Mouse (Mus musculus) limb, embryonic 10.5 days (tissue): ENCODE results near the gene Slc22a20. TPM values are rescaled to one million over a fixed set of nuclear protein-coding genes. Genes with fewer than 3 reads are reported as not detected.

Experiments used
- DNase-seq: peaks from one replicate; pipeline ENCODE4 v3.0.0-alpha.2; 2017; ENCODE audit warnings: low spot score
- H3K27ac ChIP-seq: fragments of 300-500 bp; sonication (generic); 2 replicates; pipeline ENCODE4 v1.5.1; 2016; ENCODE audit warnings: mild to moderate bottlenecking
- H3K27me3 ChIP-seq: fragments of 300-500 bp; sonication (generic); 2 replicates; pipeline ENCODE4 v1.6.1; 2016; ENCODE audit warnings: low read depth, mild to moderate bottlenecking; ENCODE audit not compliant: poor library complexity, severe bottlenecking
- H3K36me3 ChIP-seq: fragments of 300-500 bp; sonication (generic); 2 replicates; pipeline ENCODE4 v1.6.1; 2016; ENCODE audit warnings: mild to moderate bottlenecking, moderate library complexity
- H3K4me1 ChIP-seq: fragments of 300-500 bp; sonication (generic); 2 replicates; pipeline ENCODE4 v1.6.1; 2016
- H3K4me3 ChIP-seq: fragments of 300-500 bp; sonication (generic); 2 replicates; pipeline ENCODE4 v1.5.1; 2016; ENCODE audit warnings: mild to moderate bottlenecking, moderate library complexity
- H3K9me3 ChIP-seq: fragments of 300-500 bp; sonication (generic); replicated peaks from 2 replicates; pipeline ENCODE4 v1.6.1; 2016; ENCODE audit warnings: mild to moderate bottlenecking
- WGBS: fragments of 180-500 bp; shearing (Covaris S2); methylation state at CpG from one replicate; pipeline ENCODE4 v1.1.7; 2016; 5-methylcytosine and 5-hydroxymethylcytosine counted together
- polyA plus RNA-seq: library from polyadenylated mRNA; unstranded; fragments of >200 nt; fragmentation: Nextera tagmentation; extraction: Ambion mirVana; gene quantifications from 2 replicates; pipeline ENCODE4 v1.2.1, GENCODE M21; 2016

Slc22a20 gene
- polyA plus RNA-seq, 1 experiment from 2014 or later = not detected

DNA sequence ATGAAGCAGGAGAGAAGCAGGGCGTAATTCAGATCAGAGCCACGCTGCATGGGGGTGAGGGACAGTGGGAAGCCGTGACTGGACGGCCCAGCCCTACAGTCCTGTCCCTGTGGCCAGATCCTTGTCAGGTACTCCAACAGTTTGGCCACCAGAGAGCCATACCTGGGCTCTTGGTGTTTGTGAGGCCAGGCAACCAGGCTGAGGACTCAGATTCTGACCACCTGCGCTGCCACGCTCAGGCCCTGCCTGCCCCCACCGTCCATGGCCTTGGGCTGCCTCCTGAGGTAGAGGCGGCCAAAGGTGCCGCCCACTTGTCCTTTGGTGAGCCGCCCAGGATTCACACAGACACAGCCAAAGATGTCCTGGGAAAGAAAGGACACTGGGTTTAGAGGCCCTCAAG is 45.3 kb downstream of the Slc22a20 start:
- no peak for DNase-seq
- Histone ChIP-seq H3K27me3 (no peaks in the 10 kb centered on the region), H3K4me1 (peaks cover 23% of the 10 kb centered on the region), H3K9me3 (no peaks in the 10 kb centered on the region), H3K4me3 (no peak overlapping the region), H3K27ac (no peak overlapping the region), H3K36me3 (peaks cover 68% of the 10 kb centered on the region)
- WGBS = 94% methylated on average over 10 of the region's 10 CpGs

DNA sequence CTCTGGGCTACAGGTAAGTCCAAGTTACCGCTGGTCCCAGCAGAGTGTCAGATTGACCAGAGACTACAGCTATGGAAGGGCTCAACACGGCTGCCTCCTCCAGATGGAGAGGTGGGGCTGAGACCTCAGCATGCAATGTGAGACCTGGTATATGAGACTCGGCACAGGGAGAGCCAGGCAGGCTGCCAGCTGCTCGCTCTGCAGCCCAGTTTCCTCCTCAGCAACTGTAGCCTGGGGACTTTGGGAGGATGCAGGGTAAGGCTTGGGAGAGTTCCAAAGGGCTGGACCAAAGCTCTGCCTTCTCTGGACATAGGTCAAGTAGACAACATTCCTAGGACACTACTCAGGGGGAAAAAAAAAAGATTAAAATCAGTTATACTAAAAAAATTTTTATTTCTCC is 45.8 kb downstream of the Slc22a20 start:
- Histone ChIP-seq H3K27me3 (no peaks in the 10 kb centered on the region), H3K27ac (no peak overlapping the region), H3K9me3 (no peaks in the 10 kb centered on the region), H3K36me3 (peaks cover 63% of the 10 kb centered on the region), H3K4me3 (no peak overlapping the region), H3K4me1 (peaks cover 25% of the 10 kb centered on the region)
- 86% methylated on average over 4 of the region's 4 CpGs for WGBS
- no peak for DNase-seq

DNA sequence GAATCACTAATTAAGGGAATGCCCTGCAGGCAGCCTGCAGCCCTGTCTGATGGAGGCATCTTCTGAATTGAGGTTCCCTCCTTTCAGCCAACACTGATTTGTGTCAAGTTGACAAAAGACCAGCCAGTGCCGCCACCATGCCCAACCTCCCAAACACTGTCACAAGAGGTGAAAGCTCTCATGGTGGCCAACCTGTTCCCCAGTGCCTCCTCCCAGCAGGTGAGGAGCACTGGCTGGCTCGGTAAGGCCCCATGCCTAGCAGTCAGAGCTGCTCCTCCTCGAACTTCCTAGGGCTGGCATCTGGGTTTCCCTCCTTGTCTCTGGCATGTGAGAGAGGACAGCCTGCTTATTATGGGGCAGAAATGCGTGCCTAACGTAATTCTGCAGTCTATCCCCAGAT is 46.2 kb downstream of the Slc22a20 start:
- 88% methylated on average over 5 of the region's 5 CpGs for WGBS
- DNase-seq = no peak
- Histone ChIP-seq H3K36me3 (peaks cover 58% of the 10 kb centered on the region), H3K9me3 (no peaks in the 10 kb centered on the region), H3K27ac (no peak overlapping the region), H3K4me3 (no peak overlapping the region), H3K4me1 (peaks cover 25% of the 10 kb centered on the region), H3K27me3 (no peaks in the 10 kb centered on the region)

DNA sequence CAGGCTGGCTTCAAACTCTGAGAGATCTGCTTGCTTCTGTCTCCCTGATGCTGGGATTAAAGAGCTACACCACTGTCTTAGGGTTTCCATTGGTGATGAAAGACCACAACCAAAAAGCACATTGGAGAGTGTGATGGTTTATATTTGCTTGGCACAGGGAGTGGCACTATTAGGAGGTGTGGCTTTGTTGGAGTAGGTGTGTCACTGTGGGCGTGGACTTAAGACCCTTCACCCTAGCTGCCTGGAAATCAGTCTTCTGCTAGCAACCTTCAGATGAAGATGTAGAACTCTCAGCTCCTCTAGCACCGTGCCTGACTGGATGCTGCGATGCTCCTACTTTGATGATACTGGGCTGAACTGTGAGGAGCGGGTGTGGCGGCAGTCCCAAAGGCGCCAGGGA is 47.4 kb downstream of the Slc22a20 start:
- Histone ChIP-seq H3K36me3 (peaks cover 46% of the 10 kb centered on the region), H3K4me1 (peaks cover 22% of the 10 kb centered on the region), H3K27me3 (no peaks in the 10 kb centered on the region), H3K4me3 (no peak overlapping the region), H3K9me3 (no peaks in the 10 kb centered on the region), H3K27ac (no peak overlapping the region)
- WGBS = 88% methylated on average over 6 of the region's 6 CpGs
- no peak for DNase-seq

DNA sequence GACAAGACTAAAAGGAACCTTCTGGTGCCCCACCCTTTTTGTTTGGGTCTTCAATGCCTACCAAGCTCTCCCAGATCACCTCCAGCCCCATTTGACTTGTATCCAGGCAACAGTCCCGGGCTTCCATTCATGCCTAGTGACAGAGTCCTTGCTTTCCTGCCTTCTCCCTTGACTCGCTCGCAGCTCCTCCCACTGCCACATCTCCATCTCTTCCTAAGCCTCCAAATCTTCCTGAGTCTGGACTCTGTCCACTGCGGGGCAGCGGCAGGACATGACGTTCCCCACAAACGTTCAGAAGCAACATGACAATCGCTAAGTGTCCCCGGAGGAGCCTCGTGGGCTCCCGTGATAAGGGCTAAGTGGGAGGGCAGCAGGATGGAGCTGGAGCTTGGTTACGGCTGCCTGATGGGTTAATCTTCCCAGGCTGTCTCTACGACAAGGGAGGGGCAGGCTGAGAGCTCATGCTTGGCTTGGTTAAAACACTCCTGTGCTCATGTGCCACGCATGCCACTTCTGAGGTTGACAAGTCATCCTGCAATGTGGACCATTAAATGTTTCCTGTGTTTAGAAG is 48.0 kb downstream of the Slc22a20 start:
- no peak for DNase-seq
- WGBS = 42% methylated on average over 14 of the region's 14 CpGs
- no peak overlapping the region for H3K27ac ChIP-seq
- H3K27me3 ChIP-seq = no peaks in the 10 kb centered on the region
- H3K4me3 ChIP-seq = no peak overlapping the region
- peaks cover 22% of the 10 kb centered on the region for H3K4me1 ChIP-seq
- no peaks in the 10 kb centered on the region for H3K9me3 ChIP-seq
- H3K36me3 ChIP-seq = peaks cover 40% of the 10 kb centered on the region

DNA sequence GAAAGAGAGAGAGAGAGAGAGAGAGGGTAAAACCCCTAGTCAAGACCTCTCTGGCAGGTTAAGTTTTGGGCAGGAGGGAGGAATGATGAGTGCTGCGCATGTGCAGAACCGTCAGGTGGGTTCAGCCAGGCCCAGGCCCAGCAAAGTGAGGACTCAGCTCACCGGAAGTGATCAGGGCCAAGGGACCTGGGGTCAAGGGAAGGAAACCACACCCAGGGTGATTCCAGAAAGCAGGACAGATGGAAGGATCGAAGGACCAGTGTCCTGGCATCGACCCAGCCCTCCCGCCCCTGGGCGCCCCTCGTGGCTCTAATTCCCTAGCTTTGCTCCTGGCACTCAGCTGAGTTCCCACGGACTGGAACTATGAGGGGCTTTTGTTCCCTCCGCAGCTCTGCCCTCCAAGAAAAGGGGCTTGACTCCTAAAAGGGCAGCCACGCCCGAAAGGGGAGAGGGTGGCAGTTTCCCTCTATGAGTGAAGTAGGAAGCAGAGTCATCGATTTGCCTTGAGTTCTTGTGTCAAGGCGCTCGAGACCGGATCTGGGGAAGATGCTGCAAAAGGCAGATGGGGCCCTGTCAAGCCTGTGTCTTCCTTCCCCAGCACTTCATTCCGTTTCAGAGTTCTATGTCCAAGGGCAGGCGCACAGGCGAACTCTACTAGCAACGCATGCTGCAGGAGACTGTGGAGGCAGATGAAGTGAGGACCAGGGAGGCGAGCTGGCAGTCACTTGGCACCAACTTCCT is 48.7 kb downstream of the Slc22a20 start:
- H3K9me3 ChIP-seq = no peaks in the 10 kb centered on the region
- H3K36me3 ChIP-seq = peaks cover 34% of the 10 kb centered on the region
- H3K4me1 ChIP-seq = peaks cover 22% of the 10 kb centered on the region
- no peak overlapping the region for H3K4me3 ChIP-seq
- no peak overlapping the region for H3K27ac ChIP-seq
- no peaks in the 10 kb centered on the region for H3K27me3 ChIP-seq
- 85% methylated on average over 21 of the region's 21 CpGs for WGBS
- no peak for DNase-seq

DNA sequence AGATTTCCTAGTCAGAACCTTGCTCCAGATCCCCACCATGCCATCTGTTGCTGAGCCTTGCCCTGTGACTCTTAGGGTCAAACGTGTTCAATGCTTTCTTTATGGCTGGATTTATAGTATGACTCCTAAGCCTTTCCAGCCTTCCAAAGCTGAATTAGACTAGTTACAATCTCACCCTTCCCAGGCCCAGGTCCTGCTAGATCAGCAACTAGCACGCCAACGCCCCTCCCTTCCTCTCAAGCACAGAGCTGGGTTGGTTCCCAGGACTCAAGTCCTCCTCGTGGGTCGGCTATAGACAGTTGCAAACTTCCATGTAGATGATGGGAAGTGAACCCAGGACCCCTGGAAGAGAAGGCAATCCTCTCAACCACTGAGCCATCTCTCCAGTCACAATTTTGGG is 50.3 kb downstream of the Slc22a20 start:
- 73% methylated on average over 5 of the region's 5 CpGs for WGBS
- no peaks in the 10 kb centered on the region for H3K9me3 ChIP-seq
- DNase-seq = no peak
- H3K36me3 ChIP-seq = peaks cover 20% of the 10 kb centered on the region
- no peak overlapping the region for H3K4me3 ChIP-seq
- peaks cover 22% of the 10 kb centered on the region for H3K4me1 ChIP-seq
- no peaks in the 10 kb centered on the region for H3K27me3 ChIP-seq
- no peak overlapping the region for H3K27ac ChIP-seq

DNA sequence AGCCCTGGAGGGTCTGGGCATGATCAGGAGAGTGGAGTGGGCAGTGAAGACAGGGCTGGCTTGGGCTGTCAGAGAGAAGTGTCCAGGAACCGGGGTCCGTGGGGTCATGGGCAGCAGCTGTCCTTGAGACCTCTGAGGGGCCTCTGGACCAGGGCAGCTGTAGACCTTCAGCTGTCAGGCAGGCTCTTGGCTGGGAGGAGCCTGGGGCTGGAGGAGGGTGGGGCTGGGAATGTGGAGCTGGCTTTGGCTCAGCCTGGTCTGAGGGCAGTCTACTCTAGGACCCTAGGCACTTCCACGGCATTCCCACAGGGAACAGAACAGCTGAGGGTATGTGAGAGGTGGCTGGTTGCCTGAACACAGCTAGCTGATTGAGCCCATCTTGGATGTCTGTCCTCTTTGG is 50.7 kb downstream of the Slc22a20 start:
- no peak overlapping the region for H3K4me3 ChIP-seq
- H3K27ac ChIP-seq = 0 out of 2 replicates have a peak overlapping the region, but pooled peaks have one; percentile 11
- H3K27me3 ChIP-seq = no peaks in the 10 kb centered on the region
- no peaks in the 10 kb centered on the region for H3K9me3 ChIP-seq
- no peak for DNase-seq
- peaks cover 23% of the 10 kb centered on the region for H3K4me1 ChIP-seq
- peaks cover 15% of the 10 kb centered on the region for H3K36me3 ChIP-seq
- WGBS = 39% methylated on average over 3 of the region's 3 CpGs

DNA sequence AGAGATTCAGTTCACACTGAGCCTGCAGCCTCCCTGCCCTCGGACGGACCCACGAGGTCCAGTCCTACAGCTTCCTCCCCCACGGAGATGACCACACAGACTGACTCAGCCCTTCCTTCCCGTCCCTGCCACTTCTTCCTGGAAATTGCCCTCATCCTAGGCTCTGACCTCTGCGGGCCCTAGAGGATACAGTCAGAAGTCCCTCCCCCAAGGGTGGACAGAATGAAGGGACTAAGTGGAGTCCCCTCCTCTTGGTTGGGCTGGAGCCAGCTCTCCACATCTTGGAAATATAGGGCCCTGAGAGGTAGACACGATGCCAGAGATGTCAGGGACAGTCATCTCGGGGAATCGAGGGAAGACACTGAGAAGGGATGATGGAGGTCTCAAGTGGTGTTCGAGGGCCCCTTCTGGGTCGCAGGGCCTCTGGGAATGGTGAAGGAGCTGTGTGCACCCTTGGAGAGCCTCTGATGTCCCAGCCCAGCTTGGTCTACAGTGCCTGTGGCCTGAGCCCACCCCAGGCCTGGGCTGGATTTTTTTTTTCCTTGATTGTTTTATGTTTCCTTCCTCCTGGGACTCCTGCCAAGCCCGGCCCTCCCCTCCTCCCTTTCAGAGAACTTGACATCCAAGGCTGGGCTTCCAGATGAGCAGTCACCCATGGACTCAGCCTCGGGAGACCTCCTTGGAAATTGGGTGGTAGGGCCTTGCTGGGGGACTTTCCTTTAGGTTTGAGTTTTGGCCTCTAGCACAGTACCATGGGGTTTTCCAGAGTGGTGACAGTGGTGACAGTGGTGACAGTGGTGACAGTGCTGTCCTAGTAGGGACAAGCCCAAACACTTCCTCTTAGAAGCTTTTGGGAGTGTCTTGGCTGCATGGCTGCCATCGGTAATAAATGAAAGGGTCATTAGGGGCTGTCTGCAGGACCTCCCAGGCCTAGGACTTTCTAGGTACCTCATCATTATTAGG is 56.0 kb downstream of the Slc22a20 start:
- 79% methylated on average over 14 of the region's 14 CpGs for WGBS
- peaks cover 40% of the 10 kb centered on the region for H3K4me1 ChIP-seq
- no peaks in the 10 kb centered on the region for H3K9me3 ChIP-seq
- peaks cover 16% of the 10 kb centered on the region for H3K27me3 ChIP-seq
- H3K4me3 ChIP-seq = no peak overlapping the region
- H3K27ac ChIP-seq = peak overlapping the region; percentile 46; the same call in 1 of the 2 replicates
- DNase-seq = no peak
- no peaks in the 10 kb centered on the region for H3K36me3 ChIP-seq

DNA sequence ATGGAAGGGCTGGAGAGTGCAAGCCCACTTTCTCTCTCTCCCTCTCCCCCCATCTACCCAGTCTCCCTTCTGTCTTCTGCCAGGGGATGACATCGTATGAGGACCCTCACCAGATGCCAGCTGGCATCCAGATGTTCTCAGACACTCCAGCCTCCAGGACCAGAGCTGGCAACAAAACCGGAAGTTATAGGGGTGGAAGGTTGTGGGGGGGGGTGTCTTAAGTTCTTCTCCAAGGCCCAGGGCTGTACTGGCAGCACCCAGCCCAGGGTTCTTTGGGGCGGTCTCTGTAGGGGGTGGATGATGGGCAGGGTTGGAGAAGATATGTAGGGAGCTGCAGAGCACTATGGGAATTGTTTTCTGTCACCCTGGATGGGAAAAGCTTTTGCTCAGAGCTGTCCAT is 57.4 kb downstream of the Slc22a20 start:
- no peak for DNase-seq
- Histone ChIP-seq H3K36me3 (no peaks in the 10 kb centered on the region), H3K4me1 (peaks cover 49% of the 10 kb centered on the region), H3K9me3 (no peaks in the 10 kb centered on the region), H3K27ac (peak overlapping the region; percentile 32), H3K4me3 (no peak overlapping the region), H3K27me3 (peaks cover 16% of the 10 kb centered on the region)
- WGBS = 42% methylated on average over 3 of the region's 3 CpGs

DNA sequence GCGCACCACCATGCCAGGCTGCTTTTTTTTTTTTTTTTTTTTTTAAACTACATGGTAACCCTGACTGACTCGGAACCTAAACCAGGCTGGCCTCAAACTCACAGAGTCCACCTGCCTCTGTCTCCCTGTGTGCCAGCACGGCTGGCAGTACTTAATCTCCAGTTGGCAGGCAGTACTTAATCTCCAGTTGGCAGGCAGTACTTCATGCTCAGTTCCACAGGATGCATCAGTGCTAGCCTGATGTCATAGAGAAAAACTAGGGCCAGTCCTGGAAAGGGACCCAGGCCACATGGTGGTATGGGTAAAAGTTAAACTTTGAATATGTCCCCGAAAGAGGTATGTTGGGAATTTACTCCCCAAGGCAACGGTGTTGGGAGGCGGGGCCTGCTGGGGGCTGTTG is 57.8 kb downstream of the Slc22a20 start:
- Histone ChIP-seq H3K4me3 (no peak overlapping the region), H3K27me3 (peaks cover 16% of the 10 kb centered on the region), H3K27ac (peak overlapping the region; percentile 32; the same call in 1 of the 2 replicates), H3K4me1 (peaks cover 49% of the 10 kb centered on the region), H3K9me3 (no peaks in the 10 kb centered on the region), H3K36me3 (no peaks in the 10 kb centered on the region)
- WGBS = 65% methylated on average over 6 of the region's 6 CpGs
- DNase-seq = no peak

DNA sequence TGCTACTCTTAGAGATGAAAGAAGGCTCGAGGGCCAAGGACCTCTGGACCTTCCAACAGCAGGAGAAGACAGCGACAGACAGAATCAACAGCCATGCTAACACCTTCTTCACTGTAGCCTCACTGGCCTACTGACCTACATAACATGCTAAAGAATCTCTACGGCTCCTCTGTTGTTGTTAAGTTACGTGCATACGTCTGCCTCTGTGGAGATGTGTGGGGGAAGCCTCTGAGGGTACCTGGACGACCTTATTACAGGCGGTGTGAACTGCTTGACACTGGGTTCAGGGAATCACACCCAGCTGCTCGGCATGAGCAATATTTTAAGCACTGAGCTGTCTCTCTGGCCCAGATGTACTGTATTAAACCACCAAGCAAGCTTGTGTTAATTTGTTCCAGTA is 58.4 kb downstream of the Slc22a20 start:
- Histone ChIP-seq H3K9me3 (no peaks in the 10 kb centered on the region), H3K27me3 (peaks cover 18% of the 10 kb centered on the region), H3K4me3 (no peak overlapping the region), H3K4me1 (peaks cover 50% of the 10 kb centered on the region), H3K36me3 (no peaks in the 10 kb centered on the region), H3K27ac (no peak overlapping the region)
- no peak for DNase-seq
- WGBS = 64% methylated on average over 8 of the region's 8 CpGs

DNA sequence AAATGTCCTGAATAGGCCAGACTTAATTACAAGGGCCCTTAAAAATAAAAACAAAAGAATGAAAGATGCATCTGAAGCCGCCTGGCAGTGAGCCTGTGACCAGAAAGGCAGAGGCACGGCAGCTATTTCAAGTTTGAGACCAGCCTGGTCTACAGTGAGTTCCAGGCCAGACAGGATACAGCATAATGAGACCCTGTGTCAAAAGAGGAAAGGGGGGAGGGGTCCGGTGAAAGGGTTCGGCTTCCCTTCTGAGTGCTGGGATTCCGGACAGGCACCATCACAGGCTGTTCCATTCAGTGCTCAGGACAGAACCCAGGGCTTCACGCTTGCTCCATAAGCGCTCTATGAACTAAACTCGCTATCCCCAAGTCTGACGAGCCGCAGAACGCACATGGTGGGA is 58.9 kb downstream of the Slc22a20 start:
- H3K27ac ChIP-seq = no peak overlapping the region
- H3K4me1 ChIP-seq = peaks cover 55% of the 10 kb centered on the region
- no peak overlapping the region for H3K4me3 ChIP-seq
- 79% methylated on average over 11 of the region's 11 CpGs for WGBS
- no peak for DNase-seq
- H3K9me3 ChIP-seq = no peaks in the 10 kb centered on the region
- H3K27me3 ChIP-seq = peaks cover 20% of the 10 kb centered on the region
- no peaks in the 10 kb centered on the region for H3K36me3 ChIP-seq
